Mouse (Mus musculus): Measurements from ENCODE around the gene Pbx1. TPM values are rescaled to one million over a fixed set of nuclear protein-coding genes. Genes with fewer than 3 reads are reported as not detected.

Pbx1 gene
- polyA plus RNA-seq, 1 experiment from 2014 or later = 23.2 TPM

- 100% methylated on average over 1 of the region's 1 CpGs for WGBS
- TF ChIP-seq EP300 (optimal IDR thresholded peaks at IDR 0.05) = no peak
- peak; percentile 74 for TF ChIP-seq CTCF (IDR thresholded peaks at IDR 0.05; ENCODE audit: low read depth)
- Histone ChIP-seq H3K27ac (replicated peaks) (no peak overlapping the region), H3K4me3 (ENCODE audit: low read depth, low read length) (no peak overlapping the region), H3K9ac (ENCODE audit: low read length) (no peak overlapping the region), H3K27me3 (ENCODE audit: control insufficient read depth, insufficient read depth, low read length) (no peaks in the 10 kb centered on the region), H3K4me1 (replicated peaks; ENCODE audit: control insufficient read depth, insufficient read depth) (no peaks in the 10 kb centered on the region; the same call in none of the 2 replicates), H3K9me3 (ENCODE audit: control insufficient read depth, low read length) (no peaks in the 10 kb centered on the region), H3K36me3 (ENCODE audit: control insufficient read depth, insufficient read depth, low read length) (no peaks in the 10 kb centered on the region), H3K4me2 (replicated peaks; ENCODE audit: low read depth) (no peak overlapping the region)
- DNase-seq (ENCODE audit: low spot score) = peak; percentile 39
- no peak for ATAC-seq (ENCODE audit: low FRiP score, low TSS enrichment)
These were observed 109.2 kb downstream of the Pbx1 start for GRCm38 (mm10) chr1:168322892-168323291.

GRCm38 (mm10) chr1:168319695-168320094 lies 112.4 kb downstream of the Pbx1 start:
- no peak for DNase-seq (ENCODE audit: low spot score)
- no peak overlapping the region for H3K4me2 ChIP-seq (replicated peaks; ENCODE audit: low read depth)
- no peak for ATAC-seq (ENCODE audit: low FRiP score, low TSS enrichment)
- H3K27me3 ChIP-seq (ENCODE audit: control insufficient read depth, insufficient read depth, low read length) = no peaks in the 10 kb centered on the region
- no peak overlapping the region for H3K27ac ChIP-seq (replicated peaks)
- no peak overlapping the region for H3K4me3 ChIP-seq (ENCODE audit: low read depth, low read length)
- WGBS = 40% methylated on average over 5 of the region's 5 CpGs
- no peaks in the 10 kb centered on the region for H3K9me3 ChIP-seq (ENCODE audit: control insufficient read depth, low read length)
- H3K9ac ChIP-seq (ENCODE audit: low read length) = no peak overlapping the region
- no peaks in the 10 kb centered on the region for H3K36me3 ChIP-seq (ENCODE audit: control insufficient read depth, insufficient read depth, low read length)
- TF ChIP-seq EP300 (optimal IDR thresholded peaks at IDR 0.05) (no peak), CTCF (IDR thresholded peaks at IDR 0.05; ENCODE audit: low read depth) (no peak)
- no peaks in the 10 kb centered on the region; the same call in none of the 2 replicates for H3K4me1 ChIP-seq (replicated peaks; ENCODE audit: control insufficient read depth, insufficient read depth)

DNA sequence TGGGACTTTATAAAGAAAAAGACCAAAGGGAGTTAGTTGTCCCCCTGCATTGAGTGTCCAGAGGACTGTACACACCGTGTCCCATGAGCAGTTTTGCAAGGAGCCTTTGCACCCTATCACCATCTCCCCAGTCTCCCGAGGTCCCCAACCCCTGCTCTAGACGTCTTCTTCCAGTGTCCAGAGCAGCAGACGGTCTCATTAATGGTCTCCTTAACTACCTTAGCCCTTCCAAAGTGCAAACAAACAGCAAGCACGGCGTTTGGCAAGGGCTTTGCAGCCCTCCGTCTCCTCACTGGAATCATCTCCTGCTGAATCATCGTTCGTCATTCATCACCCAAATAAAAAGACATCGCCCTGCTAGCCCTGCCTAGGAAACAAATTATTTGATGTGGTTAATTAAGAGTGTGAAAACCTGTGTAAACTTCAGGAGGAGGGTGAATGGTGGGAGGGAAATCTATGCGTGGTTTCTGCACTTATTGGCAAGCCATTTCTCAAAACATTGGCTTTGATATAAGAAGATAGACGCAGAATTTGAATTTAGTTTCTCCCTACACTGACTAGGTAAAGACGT lies 113.1 kb downstream of the Pbx1 start:
- H3K36me3 ChIP-seq (ENCODE audit: control insufficient read depth, insufficient read depth, low read length) = no peaks in the 10 kb centered on the region
- no peak overlapping the region for H3K27ac ChIP-seq (replicated peaks)
- no peak for ATAC-seq (ENCODE audit: low FRiP score, low TSS enrichment)
- no peaks in the 10 kb centered on the region; the same call in 1 of the 2 replicates for H3K4me1 ChIP-seq (replicated peaks; ENCODE audit: control insufficient read depth, insufficient read depth)
- H3K4me3 ChIP-seq (ENCODE audit: low read depth, low read length) = no peak overlapping the region
- no peaks in the 10 kb centered on the region for H3K27me3 ChIP-seq (ENCODE audit: control insufficient read depth, insufficient read depth, low read length)
- WGBS = 38% methylated on average over 13 of the region's 13 CpGs
- DNase-seq (ENCODE audit: low spot score) = no peak
- H3K4me2 ChIP-seq (replicated peaks; ENCODE audit: low read depth) = no peak overlapping the region
- H3K9me3 ChIP-seq (ENCODE audit: control insufficient read depth, low read length) = no peaks in the 10 kb centered on the region
- no peak overlapping the region for H3K9ac ChIP-seq (ENCODE audit: low read length)
- TF ChIP-seq CTCF (IDR thresholded peaks at IDR 0.05; ENCODE audit: low read depth) = no peak
- TF ChIP-seq EP300 (optimal IDR thresholded peaks at IDR 0.05) = no peak

- Histone ChIP-seq H3K9me3 (ENCODE audit: control insufficient read depth, low read length) (no peaks in the 10 kb centered on the region), H3K36me3 (ENCODE audit: control insufficient read depth, insufficient read depth, low read length) (no peaks in the 10 kb centered on the region), H3K4me3 (ENCODE audit: low read depth, low read length) (no peak overlapping the region), H3K4me1 (replicated peaks; ENCODE audit: control insufficient read depth, insufficient read depth) (no peaks in the 10 kb centered on the region), H3K27me3 (ENCODE audit: control insufficient read depth, insufficient read depth, low read length) (no peaks in the 10 kb centered on the region), H3K4me2 (replicated peaks; ENCODE audit: low read depth) (no peak overlapping the region), H3K9ac (ENCODE audit: low read length) (no peak overlapping the region), H3K27ac (replicated peaks) (no peak overlapping the region)
- ATAC-seq (ENCODE audit: low FRiP score, low TSS enrichment) = no peak
- no peak for DNase-seq (ENCODE audit: low spot score)
- TF ChIP-seq EP300 (optimal IDR thresholded peaks at IDR 0.05) = no peak
- no peak for TF ChIP-seq CTCF (IDR thresholded peaks at IDR 0.05; ENCODE audit: low read depth)
These were observed 118.3 kb downstream of the Pbx1 start for GRCm38 (mm10) chr1:168313772-168314171.

- no peak overlapping the region for H3K4me2 ChIP-seq (replicated peaks; ENCODE audit: low read depth)
- no peaks in the 10 kb centered on the region for H3K27me3 ChIP-seq (ENCODE audit: control insufficient read depth, insufficient read depth, low read length)
- no peaks in the 10 kb centered on the region for H3K4me1 ChIP-seq (replicated peaks; ENCODE audit: control insufficient read depth, insufficient read depth)
- ATAC-seq (ENCODE audit: low FRiP score, low TSS enrichment) (no peak), DNase-seq (ENCODE audit: low spot score) (no peak)
- H3K9ac ChIP-seq (ENCODE audit: low read length) = no peak overlapping the region
- no peak for TF ChIP-seq EP300 (optimal IDR thresholded peaks at IDR 0.05)
- TF ChIP-seq CTCF (IDR thresholded peaks at IDR 0.05; ENCODE audit: low read depth) = no peak
- no peaks in the 10 kb centered on the region for H3K36me3 ChIP-seq (ENCODE audit: control insufficient read depth, insufficient read depth, low read length)
- no peaks in the 10 kb centered on the region for H3K9me3 ChIP-seq (ENCODE audit: control insufficient read depth, low read length)
- no peak overlapping the region for H3K27ac ChIP-seq (replicated peaks)
- H3K4me3 ChIP-seq (ENCODE audit: low read depth, low read length) = no peak overlapping the region
- WGBS = 74% methylated on average over 7 of the region's 7 CpGs
These were observed 119.2 kb downstream of the Pbx1 start for GRCm38 (mm10) chr1:168312710-168313447.

DNA sequence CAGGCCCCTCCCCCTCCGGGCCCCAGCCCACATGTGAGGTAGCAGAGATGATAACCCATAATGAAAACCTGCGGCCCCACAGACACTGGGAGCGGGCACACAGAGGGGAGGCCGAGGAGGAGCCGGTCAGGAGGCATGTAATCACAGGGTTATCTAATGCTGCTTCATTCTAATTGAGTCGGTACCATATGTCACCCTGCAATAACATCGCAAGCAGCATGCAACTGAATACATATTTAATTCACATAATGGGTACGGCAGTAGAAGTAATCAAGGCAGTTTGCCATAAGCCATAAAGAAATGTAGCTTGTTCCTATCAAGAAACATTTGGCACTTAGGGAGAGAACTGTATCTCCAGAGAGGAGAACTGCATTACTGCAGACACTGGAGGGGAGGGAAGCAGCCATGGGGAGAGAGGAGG lies 123.0 kb downstream of the Pbx1 start:
- Histone ChIP-seq H3K9ac (ENCODE audit: low read length) (no peak overlapping the region), H3K4me1 (replicated peaks; ENCODE audit: control insufficient read depth, insufficient read depth) (no peaks in the 10 kb centered on the region), H3K36me3 (ENCODE audit: control insufficient read depth, insufficient read depth, low read length) (no peaks in the 10 kb centered on the region), H3K27ac (replicated peaks) (no peak overlapping the region), H3K9me3 (ENCODE audit: control insufficient read depth, low read length) (no peaks in the 10 kb centered on the region), H3K4me2 (replicated peaks; ENCODE audit: low read depth) (no peak overlapping the region), H3K4me3 (ENCODE audit: low read depth, low read length) (no peak overlapping the region), H3K27me3 (ENCODE audit: control insufficient read depth, insufficient read depth, low read length) (no peaks in the 10 kb centered on the region)
- ATAC-seq (ENCODE audit: low FRiP score, low TSS enrichment) = no peak
- 71% methylated on average over 8 of the region's 8 CpGs for WGBS
- DNase-seq (ENCODE audit: low spot score) = no peak
- no peak for TF ChIP-seq CTCF (IDR thresholded peaks at IDR 0.05; ENCODE audit: low read depth)
- TF ChIP-seq EP300 (optimal IDR thresholded peaks at IDR 0.05) = no peak
